Mouse (Mus musculus): ENCODE measurements around the gene Ubl7. TPM values are rescaled to one million over a fixed set of nuclear protein-coding genes. Genes with fewer than 3 reads are reported as not detected.
A peak's percentile ranks its signal among the peaks of the same experiment; 100 is the strongest.

Gene Ubl7
- total RNA-seq, 2 experiments from 2014 or later = 108 to 128 TPM

GRCm38 (mm10) chr9:57903589-57904249 is 7.1 kb upstream of the Ubl7 start:
- intact Hi-C loops (cut with DNase I) = loop anchor here (5.0 kb wide), 1 partner anchor 36 kb away; no protein-coding TSS in a partner anchor

GRCm38 (mm10) chr9:57904250-57904644 is 6.5 kb upstream of the Ubl7 start:
- no peak for DNase-seq (ENCODE audit: low spot score in 2 of 2)
- intact Hi-C loops (cut with DNase I) = loop anchor here (5.0 kb wide), 1 partner anchor 37 kb away; no protein-coding TSS in a partner anchor

More at GRCm38 (mm10) chr9:57903589-57904249, 7.1 kb upstream of the Ubl7 start:
- no peak for DNase-seq (ENCODE audit: low spot score in 2 of 2)

- intact Hi-C loops (cut with DNase I) = no loop called here
These were observed 3.6 kb upstream of the Ubl7 start for GRCm38 (mm10) chr9:57907206-57907605.

DNA sequence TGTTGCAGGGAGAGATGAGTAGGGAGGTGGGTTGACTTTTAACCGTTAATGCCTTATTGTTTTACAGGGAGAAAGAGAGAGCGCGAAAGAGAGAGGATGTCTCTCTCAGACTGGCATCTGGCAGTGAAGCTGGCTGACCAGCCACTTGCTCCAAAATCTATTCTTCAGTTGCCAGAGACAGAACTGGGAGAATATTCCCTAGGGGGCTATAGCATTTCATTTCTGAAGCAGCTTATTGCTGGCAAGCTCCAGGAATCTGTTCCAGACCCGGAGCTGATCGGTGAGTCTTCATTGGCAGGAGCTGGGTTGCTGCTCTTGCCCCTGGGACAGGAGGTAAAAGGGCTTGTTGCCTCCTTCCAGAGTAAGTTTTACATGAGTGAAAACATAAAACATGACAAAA is 1.8 kb downstream of the Ubl7 start:
- intact Hi-C loops (cut with DNase I) = loop anchor here (5.0 kb wide), 1 partner anchor 150 kb away; no protein-coding TSS in a partner anchor
- no peak for DNase-seq (ENCODE audit: low spot score in 2 of 2)

More at GRCm38 (mm10) chr9:57907206-57907605, 3.6 kb upstream of the Ubl7 start:
- no peak for DNase-seq (ENCODE audit: low spot score in 2 of 2)

DNA sequence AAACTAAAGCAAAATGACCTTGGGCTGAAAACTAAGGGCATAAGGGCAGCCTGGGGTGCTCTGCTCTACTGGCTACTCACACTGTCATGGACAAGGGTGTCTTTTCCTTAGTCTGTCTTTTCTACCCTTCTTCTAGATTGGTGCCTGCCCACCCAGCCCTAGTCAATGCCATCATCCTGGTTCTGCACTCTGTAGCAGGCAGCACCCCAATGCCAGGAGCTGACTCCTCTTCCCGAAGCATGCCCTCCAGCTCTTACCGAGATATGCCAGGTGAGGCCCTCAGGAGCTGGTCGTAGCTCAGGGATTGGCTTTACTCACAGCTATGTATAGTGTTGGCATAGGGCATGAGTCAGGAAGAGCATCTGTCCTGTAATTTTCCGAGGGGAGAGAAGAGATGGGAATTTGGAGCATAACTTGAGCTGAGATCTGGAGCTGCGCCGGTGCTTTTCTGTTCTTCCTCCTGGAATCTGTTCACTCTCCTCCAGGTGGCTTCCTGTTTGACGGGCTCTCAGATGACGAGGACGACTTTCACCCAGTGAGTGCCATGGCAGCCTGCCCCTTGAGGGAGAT is 10.8 kb downstream of the Ubl7 start:
- intact Hi-C loops (cut with DNase I) = no loop called here
- DNase-seq (ENCODE audit: low spot score in 2 of 2) = peak; percentile 17 to 45

DNA sequence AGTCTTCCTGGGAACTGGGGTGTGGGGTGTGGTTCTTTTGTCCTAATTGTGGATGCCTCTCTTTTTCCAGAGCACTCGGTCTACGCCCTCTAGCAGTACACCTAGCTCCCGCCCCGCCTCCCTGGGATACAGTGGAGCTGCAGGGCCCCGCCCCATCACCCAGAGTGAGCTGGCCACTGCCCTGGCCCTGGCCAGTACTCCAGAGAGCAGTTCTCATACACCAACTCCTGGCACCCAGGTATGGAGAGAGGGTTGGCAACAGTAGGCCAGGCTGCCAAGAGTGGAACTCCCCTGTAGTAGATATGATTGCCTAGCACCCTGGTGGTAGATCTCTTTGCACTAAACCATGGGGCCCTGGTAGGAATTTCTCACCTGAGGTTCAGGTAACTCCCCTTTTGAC is 11.6 kb downstream of the Ubl7 start:
- no peak for DNase-seq (ENCODE audit: low spot score in 2 of 2)
- intact Hi-C loops (cut with DNase I) = no loop called here

DNA sequence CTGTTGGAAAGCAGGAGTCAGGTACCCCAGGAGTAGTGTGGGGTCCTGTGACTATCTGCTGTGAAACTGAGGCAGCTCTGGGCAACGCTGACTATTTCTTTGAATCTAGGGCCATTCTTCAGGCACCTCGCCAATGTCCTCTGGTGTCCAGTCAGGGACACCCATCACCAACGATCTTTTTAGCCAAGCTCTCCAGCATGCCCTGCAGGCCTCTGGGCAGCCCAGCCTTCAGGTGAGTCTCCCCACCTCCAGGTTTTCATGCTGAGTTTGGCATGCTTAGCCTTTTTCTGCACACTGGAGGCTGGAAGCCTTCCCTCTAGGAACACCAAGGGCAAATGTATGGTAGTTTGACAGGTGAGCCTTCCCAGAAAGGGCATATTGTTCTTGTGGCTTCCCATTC is 12.3 kb downstream of the Ubl7 start:
- intact Hi-C loops (cut with DNase I) = no loop called here
- DNase-seq (ENCODE audit: low spot score in 2 of 2) = no peak

GRCm38 (mm10) chr9:57931166-57931767 is 20.5 kb downstream of the Ubl7 start:
- DNase-seq (ENCODE audit: low spot score in 2 of 2) = no peak
- intact Hi-C loops (cut with DNase I) = no loop called here

DNA sequence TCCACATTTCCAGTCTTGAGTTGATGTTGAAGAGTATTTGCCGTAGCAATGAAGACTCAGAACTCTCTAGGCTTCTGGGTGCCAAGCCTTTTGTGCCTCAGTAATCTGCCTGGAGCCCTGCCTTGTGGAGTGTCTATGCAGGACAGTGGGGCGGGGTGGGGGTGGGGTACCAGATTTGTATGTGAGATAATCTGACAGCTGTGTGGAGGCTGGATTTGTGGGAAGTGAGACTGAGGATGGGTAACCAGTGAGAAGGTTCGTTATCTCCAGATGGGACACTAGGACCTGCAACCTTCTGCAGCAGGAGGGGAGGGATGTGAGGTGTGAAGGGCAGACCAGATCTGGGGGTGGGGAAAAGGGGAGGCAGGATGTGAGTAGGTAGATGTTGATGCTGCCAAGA is 21.5 kb downstream of the Ubl7 start:
- intact Hi-C loops (cut with DNase I) = no loop called here
- peak in 1 of 2 experiments; percentile 54 for DNase-seq (ENCODE audit: low spot score in 2 of 2)

- peak; percentile 55 to 81 for DNase-seq (ENCODE audit: low spot score in 2 of 2)
- intact Hi-C loops (cut with DNase I) = no loop called here
These were observed 22.2 kb downstream of the Ubl7 start for GRCm38 (mm10) chr9:57932831-57933602.

DNA sequence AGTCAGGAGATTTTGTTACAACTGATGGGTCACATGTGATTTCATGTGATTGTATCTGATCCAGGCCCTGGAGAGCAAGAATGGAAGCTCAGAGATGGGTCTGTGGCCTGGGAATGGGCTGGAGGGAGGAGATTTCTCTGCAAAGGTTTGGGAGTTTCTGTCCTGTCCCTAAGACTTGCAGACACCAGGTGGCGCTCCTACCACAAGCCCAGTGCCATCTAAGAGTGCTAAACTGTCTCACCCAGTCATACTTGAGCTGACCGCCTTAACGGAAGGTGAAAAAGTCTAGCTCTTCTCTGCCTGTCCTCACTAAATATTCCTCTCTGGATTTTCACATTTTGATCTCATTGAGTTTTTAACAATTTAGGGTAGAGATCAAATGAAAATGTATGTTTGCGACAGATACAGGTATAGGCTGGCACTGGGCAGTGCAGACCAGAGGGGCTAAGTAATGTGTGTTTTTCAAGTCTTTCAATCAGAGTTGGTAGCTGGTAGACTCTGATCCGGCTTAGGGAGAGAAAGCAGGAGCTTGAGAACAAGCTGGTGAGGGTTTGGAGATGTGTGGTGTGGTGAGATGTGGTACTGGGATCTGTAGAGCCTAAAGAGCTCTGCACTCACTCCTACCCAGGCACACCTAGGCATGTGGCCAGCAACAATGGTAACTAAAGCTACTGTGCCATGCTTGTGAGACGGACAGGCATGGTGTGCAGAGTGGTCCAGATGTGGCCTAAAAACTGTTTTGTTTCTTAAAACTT is 25.1 kb downstream of the Ubl7 start:
- intact Hi-C loops (cut with DNase I) = loop anchor here (1.0 to 2.0 kb wide), 2 partner anchors 58 to 63 kb away; no protein-coding TSS in a partner anchor
- peak; percentile 82 to 85 for DNase-seq (ENCODE audit: low spot score in 2 of 2)

DNA sequence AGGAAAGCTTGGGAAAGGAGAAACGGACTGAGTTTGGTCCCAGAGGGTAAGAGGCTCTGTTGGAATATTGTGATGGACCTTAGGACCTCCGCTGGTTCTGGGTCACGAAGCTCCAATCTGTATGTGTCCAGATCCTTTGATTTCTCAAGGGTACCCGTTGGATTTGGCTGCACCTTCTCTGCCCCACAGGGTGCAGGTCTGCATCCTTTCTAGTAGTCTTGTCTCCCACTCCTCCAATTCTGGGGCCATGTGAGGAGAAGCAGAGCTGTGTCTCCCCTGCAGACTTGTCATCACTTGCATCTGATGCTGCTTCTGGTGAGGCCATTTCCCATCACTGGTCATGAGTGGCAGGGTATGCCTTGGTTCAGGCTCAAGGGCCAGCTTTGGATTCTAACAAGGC is 26.4 kb downstream of the Ubl7 start:
- no peak for DNase-seq (ENCODE audit: low spot score in 2 of 2)
- intact Hi-C loops (cut with DNase I) = no loop called here

DNA sequence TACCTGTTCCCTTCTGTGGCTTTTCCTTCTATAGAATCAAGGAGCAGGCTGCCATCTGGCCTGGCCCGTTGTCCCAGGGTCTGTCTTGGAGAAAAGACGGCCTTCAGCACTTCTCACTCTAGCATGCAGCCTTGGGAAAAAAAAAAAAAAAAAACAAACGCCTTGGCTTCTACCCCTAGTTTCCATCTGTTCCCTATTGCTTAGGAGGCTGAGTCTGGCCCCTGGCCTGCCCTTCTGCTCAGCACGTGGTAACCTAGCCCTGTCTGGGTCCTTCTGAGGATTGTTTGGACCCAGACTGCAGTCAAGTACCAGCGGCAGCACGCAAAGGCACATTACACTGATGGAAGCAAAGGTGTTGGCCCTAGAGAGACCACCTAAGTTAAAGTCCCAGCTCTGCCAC is 26.9 kb downstream of the Ubl7 start:
- no peak for DNase-seq (ENCODE audit: low spot score in 2 of 2)
- intact Hi-C loops (cut with DNase I) = no loop called here

DNA sequence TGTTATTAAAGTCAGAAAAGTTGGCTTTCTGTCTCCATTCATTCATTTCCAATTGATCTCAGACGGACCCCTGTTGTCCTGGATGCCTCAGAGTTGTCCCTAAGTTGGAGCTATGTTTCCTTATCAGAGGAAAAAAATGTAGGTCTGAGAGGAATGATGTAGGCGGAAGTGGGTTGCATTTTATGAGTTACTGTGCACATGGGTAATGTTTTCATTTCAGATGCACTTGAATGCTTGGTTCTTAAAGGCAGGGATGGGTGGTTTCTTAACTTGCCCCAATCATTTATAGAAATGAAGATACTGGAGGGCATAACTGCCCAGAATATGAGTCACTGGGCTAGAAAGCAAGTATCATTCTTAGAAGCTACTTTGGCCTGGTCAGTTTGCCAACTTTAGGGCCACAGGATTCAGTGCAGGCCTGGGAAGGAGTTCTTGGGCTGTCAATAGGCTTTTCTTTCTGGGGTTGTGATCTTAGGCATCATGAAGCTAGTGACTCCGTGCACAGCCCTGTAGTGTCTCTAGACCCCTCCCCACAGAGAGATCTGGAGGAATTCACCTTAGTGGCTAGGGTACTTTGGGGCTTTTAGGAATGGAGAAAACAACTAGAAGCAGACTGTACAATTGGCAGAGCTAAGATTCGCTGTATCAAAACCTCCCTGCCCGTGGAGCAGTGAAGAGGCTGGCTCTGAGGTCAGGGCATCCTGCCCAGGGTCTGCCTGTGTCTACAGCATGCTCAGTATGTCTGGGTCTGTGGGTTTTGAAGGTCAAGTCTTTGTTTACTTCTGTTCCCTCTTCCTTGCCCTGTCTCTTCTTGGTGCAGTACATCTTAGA is 27.7 kb downstream of the Ubl7 start:
- no peak for DNase-seq (ENCODE audit: low spot score in 2 of 2)
- intact Hi-C loops (cut with DNase I) = no loop called here

DNA sequence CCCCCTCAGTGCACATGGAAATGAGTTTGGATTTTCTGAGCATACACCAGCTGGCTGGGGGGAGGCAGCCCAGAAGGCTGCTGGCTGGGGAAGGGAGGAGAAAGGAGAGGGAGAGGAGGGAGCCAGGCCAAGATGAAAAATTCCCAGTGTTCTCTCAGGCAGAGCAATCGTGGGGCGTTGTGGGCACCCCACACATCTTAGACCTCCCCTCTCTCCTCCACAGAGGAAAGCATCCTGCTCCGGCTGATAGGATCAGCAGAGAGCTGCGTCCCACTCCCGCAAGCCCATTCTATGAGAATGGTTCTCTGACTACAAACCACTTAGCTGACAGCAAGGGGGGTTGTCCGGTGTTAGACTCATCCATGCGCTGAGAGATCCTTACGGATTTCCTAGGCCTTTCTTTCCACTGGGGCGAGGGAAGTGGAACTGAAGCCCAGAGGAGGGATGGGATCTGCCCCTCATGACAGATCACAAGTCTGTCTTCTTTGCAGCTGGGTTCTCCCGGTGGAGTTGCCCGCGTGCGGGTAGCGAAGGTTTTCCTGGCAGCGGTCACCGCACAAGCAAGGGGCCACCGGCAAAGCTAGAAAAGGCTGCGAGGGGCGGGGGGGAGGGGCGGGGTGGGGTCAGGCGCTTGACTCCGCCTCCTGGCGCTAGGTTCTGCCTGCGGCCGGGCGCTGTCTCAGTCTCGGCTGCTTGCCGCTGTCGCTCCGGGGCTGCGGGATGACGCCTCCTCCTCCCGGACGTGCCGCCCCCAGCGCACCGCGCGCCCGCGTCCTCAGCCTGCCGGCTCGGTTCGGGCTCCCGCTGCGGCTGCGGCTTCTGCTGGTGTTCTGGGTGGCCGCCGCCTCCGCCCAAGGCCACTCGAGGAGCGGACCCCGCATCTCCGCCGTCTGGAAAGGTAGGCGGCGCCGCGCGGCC is 28.9 kb downstream of the Ubl7 start, which contains the start of gene Sema7a:
Gene Sema7a (plus strand): TSS at position 682 of the 918 bp plus-strand sequence.
- peak; percentile 86 to 91 for DNase-seq (ENCODE audit: low spot score in 2 of 2)
- intact Hi-C loops (cut with DNase I) = no loop called here

GRCm38 (mm10) chr9:57940349-57940794 is 29.6 kb downstream of the Ubl7 start:
- intact Hi-C loops (cut with DNase I) = no loop called here
- DNase-seq (ENCODE audit: low spot score in 2 of 2) = no peak

- DNase-seq (ENCODE audit: low spot score in 2 of 2) = peak; percentile 50 to 64
- intact Hi-C loops (cut with DNase I) = no loop called here
These were observed 30.3 kb downstream of the Ubl7 start for GRCm38 (mm10) chr9:57940861-57941638.

Data from left cerebral cortex, postnatal 36 days (tissue).